Mouse (Mus musculus): Measurements from ENCODE around the gene Tanc1.
"Not testable (repeated sequence)": the region's sequence is repeated elsewhere in the genome, so short reads cannot be mapped to it uniquely, and the experiment has no call there.

The Tanc1 gene

DNA sequence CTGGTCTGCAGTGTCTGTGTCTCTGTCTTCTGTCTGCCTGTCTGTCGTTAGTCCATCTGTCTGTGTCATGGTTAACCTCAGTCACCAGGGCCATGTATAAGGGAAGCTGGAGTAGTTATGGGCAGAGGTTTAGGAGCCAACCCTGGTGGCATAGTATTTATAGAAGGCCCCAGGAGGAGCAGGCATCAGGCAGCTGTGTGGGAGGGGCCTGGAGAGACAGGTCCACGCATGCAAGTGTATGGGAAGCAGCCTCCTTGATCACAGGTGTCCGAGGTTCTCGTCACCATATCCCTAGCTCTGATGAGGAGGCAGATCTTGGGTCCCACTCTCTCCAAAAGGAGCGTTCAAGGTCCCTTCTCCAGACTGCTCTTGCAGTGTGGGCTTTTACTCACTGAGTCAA is 219.1 kb downstream of the Tanc1 start:
- no peak for DNase-seq (ENCODE audit: low spot score)

DNA sequence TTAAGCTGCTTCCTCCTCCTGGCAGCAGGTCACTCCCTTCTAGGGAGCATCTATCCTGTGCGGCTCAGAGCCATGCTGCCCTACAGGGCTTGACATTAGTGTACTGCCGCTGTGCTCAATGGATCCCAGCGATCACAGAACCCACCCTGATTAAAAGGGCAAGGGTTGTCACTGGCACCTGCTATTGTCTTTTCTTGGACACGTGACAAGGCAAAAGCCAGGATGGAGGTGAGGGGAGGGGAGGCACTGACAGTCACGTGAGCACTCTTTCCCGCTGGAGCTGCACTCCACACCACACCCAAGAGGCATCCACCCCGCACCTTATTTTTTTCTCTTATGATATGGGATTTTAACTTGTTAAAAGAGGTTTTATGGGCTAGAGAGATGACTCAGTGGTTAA is 220.0 kb downstream of the Tanc1 start:
- DNase-seq (ENCODE audit: low spot score): no peak

DNA sequence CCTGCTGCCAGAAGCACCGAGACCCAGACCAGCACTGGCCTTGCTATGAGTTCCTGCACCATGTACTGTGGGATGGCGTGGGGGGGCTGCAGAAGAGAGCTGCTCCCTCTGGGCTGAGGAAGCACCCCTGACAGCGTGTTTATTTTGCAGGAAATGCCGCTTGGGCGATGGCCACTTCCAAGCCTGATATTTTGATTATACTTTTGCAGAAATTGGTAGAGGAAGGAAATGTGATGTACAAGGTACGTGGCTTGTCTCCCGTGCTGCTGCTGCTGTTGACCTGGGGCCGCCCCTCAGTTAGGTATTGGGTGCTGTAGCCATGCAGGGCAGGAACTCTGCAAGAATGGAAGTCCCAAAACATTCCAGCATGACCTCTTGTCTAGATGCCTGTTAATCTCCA is 227.0 kb downstream of the Tanc1 start:
- no peak for DNase-seq (ENCODE audit: low spot score)

DNA sequence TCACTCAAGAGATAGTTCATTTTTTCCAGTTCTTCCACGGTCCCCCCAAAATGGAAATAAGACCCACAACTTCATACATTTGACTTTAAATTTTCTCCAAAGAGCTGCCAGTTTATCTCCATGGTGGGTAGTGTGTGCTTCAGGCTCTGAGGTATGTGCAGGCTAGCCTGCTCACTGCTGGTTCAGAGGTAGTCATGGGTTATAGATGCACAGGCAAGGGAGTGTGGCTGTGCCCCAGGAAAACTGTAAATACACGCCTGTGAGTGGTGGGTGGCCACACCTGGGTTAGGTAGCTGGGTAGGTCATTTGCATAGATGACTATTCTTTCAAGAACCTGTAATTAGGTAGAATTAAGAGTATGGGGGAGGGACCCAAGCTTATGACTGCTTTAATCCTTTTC is 227.9 kb downstream of the Tanc1 start:
- DNase-seq (ENCODE audit: low spot score): no peak

DNA sequence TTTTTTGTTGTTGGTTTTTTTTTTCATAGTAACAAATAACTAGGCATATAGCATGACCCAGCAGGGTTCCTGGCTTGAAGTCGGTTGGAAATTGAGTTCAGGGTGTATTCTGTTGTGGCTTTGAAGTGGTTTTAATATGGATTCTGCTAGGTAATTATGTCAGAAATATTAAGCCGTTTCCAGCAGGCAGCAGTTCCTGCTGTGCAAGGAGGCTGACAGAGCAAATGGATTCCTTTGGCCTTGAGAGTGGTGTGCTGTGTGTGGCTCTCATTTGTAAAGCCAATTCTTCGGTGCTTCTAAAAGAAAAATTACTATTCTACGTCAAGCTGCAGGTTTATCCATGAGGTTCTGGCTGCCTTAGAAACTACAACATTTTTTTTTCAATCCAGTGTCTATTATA is 228.3 kb downstream of the Tanc1 start:
- no peak for DNase-seq (ENCODE audit: low spot score)

DNA sequence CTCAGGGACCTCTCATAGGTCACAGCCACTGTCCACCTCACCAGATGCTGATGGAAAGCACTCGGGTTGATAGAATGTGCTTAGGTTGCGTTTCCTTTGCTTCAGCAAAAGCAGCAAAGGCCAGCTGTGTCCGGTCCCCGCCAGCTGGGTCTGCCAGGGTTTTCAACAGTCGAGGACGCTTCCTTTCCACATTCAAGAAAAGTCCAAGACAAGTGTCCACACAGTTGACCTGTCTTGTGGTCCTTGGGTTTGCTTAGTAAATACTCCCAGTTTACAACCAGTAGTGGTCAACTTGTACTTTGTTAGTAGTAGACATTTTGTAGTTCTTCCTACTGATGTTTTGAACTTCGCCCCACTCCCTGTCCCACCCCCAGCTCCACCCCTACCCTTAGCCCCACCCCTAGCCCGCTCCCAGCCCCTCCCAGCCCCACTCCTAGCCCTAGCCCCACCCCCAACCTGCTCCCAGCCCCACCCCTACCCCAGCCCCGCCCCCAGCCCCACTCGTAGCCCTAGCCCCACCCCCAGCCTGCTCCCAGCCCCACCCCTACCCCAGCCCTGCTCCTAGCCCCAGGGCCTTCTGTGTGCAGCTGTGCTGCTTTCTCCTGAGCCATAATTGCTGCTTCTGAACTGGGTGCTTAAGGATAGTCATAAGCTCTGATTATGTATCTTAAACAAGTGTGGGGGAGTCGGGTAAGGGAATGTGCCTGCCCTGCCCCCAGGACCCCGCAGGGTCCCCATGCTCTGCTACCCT is 229.5 kb downstream of the Tanc1 start:
- no peak for DNase-seq (ENCODE audit: low spot score)

DNA sequence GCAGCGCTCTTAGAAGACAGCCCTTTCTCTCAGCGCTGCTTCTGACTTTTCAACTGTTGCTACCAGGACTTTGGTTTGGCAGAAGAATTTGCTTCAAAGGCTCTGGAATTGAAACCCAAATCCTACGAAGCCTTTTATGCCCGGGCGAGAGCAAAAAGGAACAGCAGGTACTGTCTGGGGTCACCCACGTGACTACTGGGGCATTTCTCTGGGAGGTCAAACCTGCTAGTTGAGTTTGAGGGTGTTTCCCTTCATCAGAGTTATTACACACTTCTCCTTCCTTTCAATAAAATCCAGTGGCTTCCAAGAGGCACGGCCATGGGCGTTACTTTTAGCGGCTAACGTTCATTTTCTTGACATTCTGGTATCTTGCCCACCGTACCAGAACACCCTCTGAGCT is 230.1 kb downstream of the Tanc1 start:
- DNase-seq (ENCODE audit: low spot score): no peak

DNA sequence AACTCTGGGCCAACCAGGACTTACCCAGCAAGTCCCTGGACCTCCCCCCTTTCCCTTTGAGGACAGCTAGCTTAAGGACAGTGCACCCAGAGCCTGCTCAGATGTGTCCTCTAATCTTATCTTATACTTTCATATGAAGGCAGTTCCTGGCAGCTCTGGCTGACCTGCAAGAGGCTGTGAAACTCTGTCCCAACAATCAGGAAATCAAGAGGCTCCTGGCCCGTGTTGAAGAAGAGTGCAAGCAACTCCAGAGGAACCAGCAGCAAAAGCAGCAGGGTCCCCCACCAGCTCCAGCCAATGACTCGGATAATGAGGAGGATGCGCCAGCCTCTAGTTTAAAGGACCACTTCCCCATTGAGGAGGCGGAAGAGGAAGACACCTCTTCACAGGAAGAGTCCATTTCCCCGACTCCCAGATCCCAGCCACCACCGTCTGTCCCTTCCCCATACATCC is 230.7 kb downstream of the Tanc1 start:
- no peak for DNase-seq (ENCODE audit: low spot score)

DNA sequence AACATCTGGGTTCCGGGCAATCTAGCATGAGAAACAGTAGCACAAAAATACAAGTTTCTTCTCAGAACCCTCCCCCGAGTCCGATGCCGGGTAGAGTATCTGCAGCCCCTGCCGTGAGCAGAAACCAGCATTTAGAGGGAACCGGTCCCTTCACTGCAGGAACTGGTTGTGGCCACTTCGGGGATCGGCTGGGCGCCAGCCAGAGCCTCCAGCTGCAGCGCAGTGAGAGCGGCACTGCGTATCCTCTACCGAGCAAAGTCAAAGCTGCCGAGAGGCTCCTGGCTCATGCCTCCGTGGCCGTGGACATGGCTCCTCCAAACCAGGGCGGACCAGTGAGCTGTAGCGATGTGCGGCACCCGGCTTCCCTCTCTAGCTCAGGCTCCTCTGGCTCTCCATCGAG is 231.3 kb downstream of the Tanc1 start:
- no peak for DNase-seq (ENCODE audit: low spot score)

DNA sequence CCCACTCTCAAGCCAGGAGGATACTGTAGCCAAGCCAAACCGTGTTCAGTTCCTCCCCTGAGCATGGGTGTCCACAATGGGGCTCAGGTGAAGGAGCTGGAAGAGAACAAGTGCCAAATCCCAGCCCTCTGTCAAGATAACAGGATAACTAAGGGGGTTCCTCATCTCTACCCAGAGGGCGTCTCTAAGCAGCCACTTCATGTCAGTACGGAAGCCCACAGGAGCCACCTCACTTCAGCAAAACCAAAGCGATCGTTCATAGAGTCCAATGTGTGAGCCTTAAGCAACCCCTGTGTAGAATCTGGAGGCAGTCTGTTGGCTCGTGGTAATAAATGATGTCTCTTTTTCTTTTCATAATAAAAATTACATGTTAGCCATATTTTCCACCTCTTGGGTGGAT is 232.0 kb downstream of the Tanc1 start:
- no peak for DNase-seq (ENCODE audit: low spot score)

DNA sequence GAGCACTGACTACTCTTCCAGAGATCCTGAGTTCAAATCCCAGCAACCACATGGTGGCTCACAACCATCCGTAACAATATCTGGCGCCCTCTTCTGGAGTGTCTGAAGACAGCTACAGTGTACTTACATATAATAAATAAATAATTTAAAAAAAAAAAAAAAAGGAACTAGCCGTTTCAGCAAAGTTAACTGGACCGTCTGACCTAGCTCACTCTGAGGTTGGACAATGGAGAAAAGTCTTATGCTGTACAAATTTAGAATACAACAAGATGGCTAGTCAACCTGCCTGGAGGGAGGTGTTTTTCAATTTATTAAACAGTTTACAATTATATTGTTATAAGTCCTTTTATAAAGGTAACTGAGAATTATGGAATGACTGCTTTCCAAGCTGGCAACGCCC is 240.0 kb downstream of the Tanc1 start:
- not testable (repeated sequence) for DNase-seq (ENCODE audit: low spot score)

DNA sequence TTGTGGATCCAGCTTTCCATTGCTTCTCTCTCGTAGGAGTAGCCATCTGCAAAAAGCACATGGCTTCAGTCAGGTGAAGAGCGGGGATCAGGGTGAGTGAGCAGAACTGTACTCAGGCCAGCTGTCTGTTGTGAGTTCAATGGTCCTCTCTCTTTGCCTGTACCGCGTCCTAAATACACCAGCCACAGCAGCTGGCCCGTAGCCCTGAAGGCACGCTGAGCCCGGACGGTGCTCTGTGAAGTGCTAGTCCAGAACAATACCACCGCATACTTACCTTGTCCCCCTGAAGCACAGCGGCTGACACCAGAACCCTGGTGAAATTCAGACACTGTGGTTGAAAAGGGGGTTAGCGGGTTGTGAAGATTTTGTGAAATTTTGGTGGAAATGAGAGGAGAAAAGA is 241.1 kb downstream of the Tanc1 start:
- DNase-seq (ENCODE audit: low spot score): no peak

DNA sequence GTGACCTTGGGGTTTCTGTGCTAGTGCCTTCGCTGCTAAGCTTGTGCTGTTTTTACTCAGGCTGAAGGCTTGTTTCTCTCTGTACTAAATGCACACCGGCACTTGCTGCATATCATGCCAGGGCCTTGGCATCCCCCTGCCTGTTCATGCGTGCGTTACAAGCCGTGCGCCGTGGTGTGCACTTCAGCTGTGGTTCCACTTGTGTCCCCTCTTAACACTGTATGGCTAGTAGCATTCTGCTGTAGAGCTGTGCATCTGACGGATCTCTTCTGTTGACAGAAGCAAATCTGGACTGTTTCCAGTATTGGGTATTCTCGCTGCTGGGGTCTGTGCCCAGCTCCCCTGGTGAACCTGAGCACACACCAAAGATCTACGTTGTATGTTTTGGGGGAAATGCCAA is 241.7 kb downstream of the Tanc1 start:
- DNase-seq (ENCODE audit: low spot score): no peak

DNA sequence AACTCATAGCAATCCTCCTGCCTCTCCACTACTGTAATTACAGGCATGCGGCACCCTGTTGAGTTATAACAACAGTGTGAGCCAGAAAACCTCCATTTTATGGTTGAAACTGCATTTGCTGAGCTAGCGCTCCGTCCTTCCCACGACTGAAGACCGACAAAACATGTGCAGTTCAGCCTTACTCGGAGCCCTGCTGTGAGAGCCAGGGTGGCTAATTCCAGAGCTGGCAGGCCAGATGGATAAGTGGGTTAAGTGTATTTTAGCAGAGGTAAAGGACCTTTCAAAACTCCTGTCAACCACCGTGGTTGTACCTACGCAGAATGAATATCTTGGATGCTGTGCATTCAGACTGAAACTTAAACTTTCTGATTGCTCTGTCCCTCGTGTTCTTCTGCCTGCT is 242.5 kb downstream of the Tanc1 start:
- DNase-seq (ENCODE audit: low spot score): no peak

DNA sequence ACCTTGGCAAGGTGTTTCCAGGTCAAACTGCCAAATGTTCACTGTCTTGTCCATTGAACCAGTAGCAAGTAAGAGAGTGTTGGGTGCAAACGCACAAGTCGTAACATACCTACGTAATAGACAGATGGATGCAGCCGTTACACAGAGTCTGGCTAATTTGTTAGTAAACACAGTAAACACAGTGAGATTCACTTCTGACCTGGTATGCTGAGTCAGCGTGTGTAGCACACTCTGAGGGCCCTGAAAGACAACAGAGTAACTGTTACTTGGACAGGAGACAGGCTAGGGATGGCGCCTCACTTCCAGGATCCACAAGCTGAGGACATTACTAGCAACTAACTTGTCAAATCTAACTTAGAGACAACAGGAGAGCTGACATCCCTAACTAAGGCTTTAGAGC is 250.8 kb downstream of the Tanc1 start:
- no peak for DNase-seq (ENCODE audit: low spot score)

DNA sequence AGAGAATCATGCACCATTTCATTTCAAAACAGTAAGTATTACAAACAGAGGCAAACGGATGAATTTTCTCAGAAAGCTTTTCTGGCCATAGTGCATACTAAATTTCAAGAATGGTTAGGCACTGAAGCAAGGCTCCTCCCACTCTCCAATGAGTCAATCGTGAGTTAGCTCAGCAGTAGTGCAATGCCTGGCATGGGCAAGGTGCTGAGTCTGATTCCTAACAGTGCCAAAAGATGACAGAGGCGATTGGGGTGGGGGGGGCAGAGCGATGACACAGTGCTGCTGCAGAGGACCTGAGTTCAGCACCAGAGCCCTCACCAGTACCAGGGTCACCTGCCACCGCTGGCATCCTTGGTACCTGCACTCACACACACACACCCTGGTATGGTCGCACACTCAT is 258.7 kb downstream of the Tanc1 start:
- no peak for DNase-seq (ENCODE audit: low spot score)

DNA sequence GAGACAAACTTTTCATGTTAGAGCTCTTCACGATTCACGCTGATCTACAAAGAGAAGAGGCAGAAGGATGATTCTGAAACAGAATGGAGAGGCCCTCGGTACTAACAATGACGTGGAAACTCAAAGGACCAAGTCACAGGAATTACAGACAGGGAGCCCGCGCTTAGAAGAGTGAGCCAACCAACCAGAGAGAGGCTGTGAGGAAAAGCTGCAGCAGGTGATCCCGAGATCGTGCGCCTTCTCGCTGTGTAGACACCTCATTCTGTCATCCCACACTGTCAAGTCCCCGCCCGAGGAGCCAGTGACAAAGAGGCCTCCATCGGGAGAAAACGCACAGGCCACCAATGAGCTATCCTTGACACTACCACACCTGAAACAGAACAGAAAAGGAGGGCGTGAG is 264.6 kb downstream of the Tanc1 start:
- DNase-seq (ENCODE audit: low spot score): no peak

DNA sequence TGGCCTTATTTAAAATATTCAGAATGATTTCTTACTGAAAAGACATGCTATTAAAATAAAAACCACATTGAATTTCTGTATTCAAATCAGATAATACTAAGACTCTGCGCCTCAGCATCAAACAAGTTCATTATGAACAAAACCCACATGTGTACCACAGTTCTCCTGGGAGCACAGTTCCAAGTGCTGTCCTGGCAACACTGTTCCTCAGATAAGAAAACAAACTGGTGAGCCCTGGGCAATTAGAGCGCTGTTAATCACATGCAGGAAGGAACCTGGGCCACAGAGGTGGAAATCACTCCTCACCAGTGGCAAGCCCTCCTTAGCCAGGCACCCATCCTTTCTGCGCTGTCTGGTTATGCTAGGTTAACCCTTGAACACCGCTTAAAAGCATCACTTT is 265.5 kb downstream of the Tanc1 start:
- DNase-seq (ENCODE audit: low spot score): no peak

DNA sequence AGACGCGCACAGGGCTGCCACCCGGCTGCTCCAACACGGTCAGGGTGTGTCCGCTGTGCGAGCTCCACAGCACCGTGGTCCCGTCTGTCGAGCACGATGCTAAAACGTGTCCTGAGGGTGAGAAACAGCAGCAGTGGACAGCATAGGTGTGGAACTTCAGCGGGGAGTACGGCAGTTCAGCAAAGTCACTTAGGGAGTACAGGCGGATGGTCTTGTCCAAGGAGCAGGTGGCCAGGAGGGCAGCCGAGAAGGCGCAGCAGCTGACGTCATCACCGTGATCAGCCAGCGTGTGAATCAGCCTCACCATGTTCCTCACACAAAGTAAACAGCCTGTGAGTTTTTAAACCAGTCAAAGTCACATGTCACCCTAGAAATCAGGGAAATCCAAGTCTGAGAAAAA is 266.4 kb downstream of the Tanc1 start:
- DNase-seq (ENCODE audit: low spot score): no peak

DNA sequence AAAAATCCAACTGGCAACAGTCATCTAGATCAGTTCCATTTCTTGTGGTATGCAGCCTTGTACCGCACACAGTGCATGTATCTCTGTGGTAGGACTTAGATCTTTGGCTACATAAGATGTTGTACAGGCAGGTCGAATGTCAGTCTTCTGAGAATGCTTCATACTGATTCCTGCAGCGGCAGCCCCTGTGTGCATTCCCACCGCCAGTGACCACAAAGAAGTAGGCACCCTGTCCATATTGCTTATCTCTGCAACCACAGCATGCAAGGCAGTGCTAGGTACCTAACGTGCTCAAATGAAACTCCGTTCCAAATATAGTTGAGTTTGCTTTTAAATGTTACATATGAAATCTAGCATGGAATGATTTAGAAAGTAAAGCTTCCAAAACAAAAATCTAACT is 269.6 kb downstream of the Tanc1 start:
- DNase-seq (ENCODE audit: low spot score): no peak

DNA sequence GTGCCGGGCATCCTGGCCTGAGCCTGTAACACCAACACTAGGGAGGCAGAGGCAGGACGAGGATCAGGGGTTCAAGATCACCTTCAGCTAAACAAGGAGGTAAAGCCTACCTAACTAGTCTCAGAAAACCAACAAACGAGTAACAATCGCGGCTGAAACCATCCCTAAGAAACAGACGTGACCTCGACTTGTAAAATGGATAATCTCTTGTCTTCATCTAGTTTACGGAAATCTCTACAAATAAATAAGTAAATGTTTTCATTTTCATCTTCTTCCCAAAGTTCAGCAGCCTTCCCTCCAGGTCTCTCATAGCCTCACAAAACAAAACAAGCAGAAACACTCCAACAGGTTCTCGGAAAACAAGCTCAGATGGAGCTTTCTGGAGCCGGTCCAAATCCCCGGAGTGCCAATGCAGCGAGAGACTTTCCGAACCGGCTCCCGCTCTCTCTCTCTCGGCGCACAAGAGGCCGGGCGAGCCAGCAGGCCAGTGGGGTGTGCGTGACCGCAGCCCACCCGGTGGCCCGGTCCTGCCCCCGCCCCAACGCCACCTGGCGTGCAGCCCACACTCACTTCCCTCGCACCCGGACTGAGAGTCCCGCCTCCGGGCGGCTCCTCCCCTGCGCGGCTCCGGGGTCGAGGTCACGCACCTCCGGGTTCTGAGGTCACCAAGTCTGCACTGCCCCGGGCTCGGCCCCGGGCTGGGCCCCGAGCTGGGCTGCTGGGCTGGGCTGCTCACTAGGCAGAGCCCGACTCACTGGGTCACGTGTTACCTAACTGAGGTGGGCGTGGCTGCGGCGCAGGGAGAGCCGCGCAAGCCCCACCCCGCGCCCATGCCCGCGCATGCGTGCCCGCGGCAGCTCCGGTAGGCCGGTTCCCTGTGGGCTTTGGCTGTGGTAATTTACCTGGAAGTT is 270.2 kb downstream of the Tanc1 start, which contains the start of gene Wdsub1:
Wdsub1 (minus strand) TSS at position 761 of the 911 bp plus-strand sequence.
- peak; percentile 76 for DNase-seq (ENCODE audit: low spot score)

DNA sequence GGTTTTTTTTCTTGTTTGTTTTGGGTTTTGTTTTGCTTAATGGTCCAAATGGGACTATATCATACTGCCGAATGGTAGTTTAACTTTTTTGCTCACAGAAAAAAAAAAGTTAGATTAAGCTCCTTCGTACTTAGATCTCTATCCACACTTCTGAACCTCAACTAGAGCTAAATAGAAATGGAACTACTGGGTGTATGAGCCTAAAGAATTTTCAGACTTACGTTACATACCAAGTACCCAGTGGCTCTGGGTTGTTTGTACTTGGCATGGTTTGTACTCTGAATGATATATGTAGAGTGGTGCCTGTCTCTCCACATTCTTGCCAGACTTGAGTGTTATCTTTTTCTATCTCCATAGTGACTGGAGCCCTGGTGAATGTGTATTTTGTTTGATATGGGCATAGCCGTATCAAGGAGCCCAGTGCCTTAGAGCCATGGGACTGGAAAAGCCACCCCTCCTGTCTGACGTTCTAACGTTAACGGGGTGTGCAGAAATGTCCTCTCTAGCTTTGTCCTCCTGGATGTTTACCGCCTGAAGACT is 271.0 kb downstream of the Tanc1 start:
- no peak for DNase-seq (ENCODE audit: low spot score)

DNA sequence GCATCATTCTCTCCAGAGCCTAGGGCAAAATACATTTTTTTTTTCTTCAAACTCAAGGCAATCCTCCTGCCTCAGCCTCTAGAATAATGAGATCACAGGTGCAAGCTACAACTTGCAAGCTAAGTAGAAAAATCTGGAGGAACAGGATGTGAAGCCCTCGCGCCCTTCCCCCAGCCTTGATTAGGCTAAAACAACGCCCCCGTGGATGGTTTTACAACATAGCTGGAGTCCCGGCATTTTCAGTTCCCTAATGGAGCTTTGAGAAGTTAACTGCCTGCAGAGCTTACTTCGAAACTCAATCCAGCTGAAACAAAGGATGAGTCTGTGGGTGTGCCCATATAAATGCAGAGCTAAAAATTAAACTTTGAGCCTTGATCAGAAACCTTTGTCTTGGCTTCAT is 277.9 kb downstream of the Tanc1 start:
- DNase-seq (ENCODE audit: low spot score): no peak

All from urinary bladder, postnatal 10 days (tissue).